Mouse (Mus musculus) embryonic facial prominence, embryonic 13.5 days (tissue): ENCODE measurements around the gene Fgf12. TPM values are rescaled to one million over a fixed set of nuclear protein-coding genes. Genes with fewer than 3 reads are reported as not detected.

Experiments
- ATAC-seq: fragments of 200-750 bp; cut with Nextera tagmentation; 2 replicates; pipeline ENCODE4 v1.8.0; 2017; ENCODE audit warnings: low read depth; ENCODE audit not compliant: insufficient number of reproducible peaks, insufficient read depth, low FRiP score, low TSS enrichment
- H3K27ac ChIP-seq: fragments of 300-500 bp; sonication (generic); 2 replicates; pipeline ENCODE4 v1.5.1; 2015; ENCODE audit warnings: moderate library complexity, mild to moderate bottlenecking, inconsistent platforms
- H3K27me3 ChIP-seq: fragments of 300-500 bp; sonication (generic); 2 replicates; pipeline ENCODE4 v1.6.1; 2015; ENCODE audit warnings: mild to moderate bottlenecking, inconsistent platforms
- H3K36me3 ChIP-seq: fragments of 300-500 bp; sonication (generic); 2 replicates; pipeline ENCODE4 v1.6.1; 2015; ENCODE audit warnings: mild to moderate bottlenecking, inconsistent platforms
- H3K4me1 ChIP-seq: fragments of 300-500 bp; sonication (generic); 2 replicates; pipeline ENCODE4 v1.6.1; 2015; ENCODE audit warnings: inconsistent platforms
- H3K4me2 ChIP-seq: fragments of 300-500 bp; sonication (generic); 2 replicates; pipeline ENCODE4 v1.6.1; 2015; ENCODE audit warnings: moderate library complexity, mild to moderate bottlenecking, inconsistent platforms
- H3K4me3 ChIP-seq: fragments of 300-500 bp; sonication (generic); 2 replicates; pipeline ENCODE4 v1.5.1; 2015; ENCODE audit warnings: mild to moderate bottlenecking, inconsistent platforms
- H3K9ac ChIP-seq: fragments of 300-500 bp; sonication (generic); 2 replicates; pipeline ENCODE4 v1.6.1; 2015; ENCODE audit warnings: mild to moderate bottlenecking, inconsistent platforms
- H3K9me3 ChIP-seq: fragments of 300-500 bp; sonication (generic); 2 replicates; pipeline ENCODE4 v1.6.1; 2016; ENCODE audit warnings: inconsistent platforms
- WGBS: fragments of 180-500 bp; shearing (Covaris S2); methylation state at CpG from one replicate; pipeline ENCODE4 v1.1.7; 2015; ENCODE audit warnings: mixed read lengths; 5-methylcytosine and 5-hydroxymethylcytosine counted together
- polyA plus RNA-seq: library from polyadenylated mRNA; unstranded; fragments of >200 nt; fragmentation: Nextera tagmentation; extraction: Ambion mirVana; gene quantifications from 2 replicates; pipeline ENCODE4 v1.2.1, GENCODE M21; 2015

Fgf12 gene
- polyA plus RNA-seq, 1 experiment from 2014 or later = 3.6 TPM

DNA sequence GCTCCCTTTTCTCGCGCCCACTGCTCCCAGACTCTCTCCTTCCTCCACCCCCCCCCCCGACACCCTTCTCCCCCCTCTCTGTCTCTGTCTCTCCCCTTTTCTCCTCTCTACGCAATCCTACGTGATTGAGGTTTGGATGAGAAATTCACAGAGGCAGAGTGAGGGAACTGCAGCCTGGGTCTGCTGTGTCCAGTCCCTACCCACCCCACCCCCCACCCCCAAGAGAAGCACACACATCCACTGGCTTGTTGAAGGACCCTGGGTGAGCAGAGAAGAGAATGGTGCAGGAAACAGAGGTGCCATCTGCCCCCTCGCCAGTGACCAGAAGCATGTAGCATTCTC is 305.8 kb downstream of the Fgf12 start:
- H3K4me3 ChIP-seq = peak overlapping the region; percentile 67
- no peak for ATAC-seq
- H3K9ac ChIP-seq = peak overlapping the region; percentile 72
- H3K27ac ChIP-seq = 0 out of 2 replicates have a peak overlapping the region, but pooled peaks have one; percentile 44
- peak overlapping the region; percentile 100 for H3K4me2 ChIP-seq
- H3K9me3 ChIP-seq = no peaks in the 10 kb centered on the region
- peaks cover 10% of the 10 kb centered on the region; the same call in 1 of the 2 replicates for H3K4me1 ChIP-seq
- H3K27me3 ChIP-seq = peaks cover 71% of the 10 kb centered on the region
- no peaks in the 10 kb centered on the region for H3K36me3 ChIP-seq
- 6% methylated on average over 6 of the region's 6 CpGs for WGBS

DNA sequence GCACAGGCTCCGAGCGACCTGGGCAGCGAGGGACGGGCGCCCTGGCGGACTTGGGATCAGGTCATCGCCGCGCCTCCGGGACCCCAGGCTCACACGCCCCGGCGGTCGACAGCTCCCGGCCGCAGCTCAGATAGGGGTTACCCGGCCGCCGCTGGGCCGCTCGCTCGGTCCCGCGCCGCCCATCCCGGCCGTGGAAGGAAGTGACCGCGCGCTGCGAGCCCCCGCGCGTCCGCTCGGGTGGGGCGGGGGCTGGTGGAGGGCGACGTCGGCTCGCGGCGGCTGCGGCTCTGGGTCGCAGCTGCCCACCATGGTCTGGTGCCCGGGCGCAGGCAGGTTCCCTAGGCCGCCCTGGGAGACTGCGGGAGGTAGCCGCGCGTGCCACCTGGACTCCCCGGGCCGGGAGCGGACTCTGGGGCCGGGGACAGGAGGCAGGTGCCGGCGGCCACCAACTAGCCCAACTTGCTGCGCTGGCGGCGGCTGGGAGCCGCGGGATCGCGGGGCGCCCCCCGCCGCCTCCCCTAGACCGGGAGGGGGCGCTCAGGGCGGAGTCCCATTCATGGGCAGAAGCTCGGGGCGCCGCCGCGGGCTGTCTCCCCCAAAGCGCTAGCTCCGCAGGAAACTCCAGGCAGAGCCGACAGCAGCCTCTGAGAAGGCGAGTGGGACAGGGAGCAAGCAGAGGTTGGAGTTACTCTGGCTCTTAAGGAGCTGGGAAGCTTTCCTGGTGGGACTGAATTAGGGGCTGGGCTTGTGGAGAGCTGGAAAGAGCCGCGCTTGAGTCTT is 306.3 kb downstream of the Fgf12 start:
- peaks cover 74% of the 10 kb centered on the region for H3K27me3 ChIP-seq
- H3K27ac ChIP-seq = peak overlapping the region; percentile 44; the same call in 1 of the 2 replicates

GRCm38 (mm10) chr16:28445800-28446333 is 307.0 kb downstream of the Fgf12 start:
- H3K4me3 ChIP-seq = peak overlapping the region; percentile 67
- H3K9me3 ChIP-seq = no peaks in the 10 kb centered on the region
- peak; percentile 49; the same call in 1 of the 2 replicates for ATAC-seq
- no peaks in the 10 kb centered on the region for H3K36me3 ChIP-seq
- peak overlapping the region; percentile 100 for H3K4me2 ChIP-seq
- H3K4me1 ChIP-seq = peaks cover 10% of the 10 kb centered on the region; the same call in 1 of the 2 replicates
- peaks cover 78% of the 10 kb centered on the region for H3K27me3 ChIP-seq
- under 1% methylated on average over 42 of the region's 42 CpGs for WGBS
- H3K27ac ChIP-seq = peak overlapping the region; percentile 44; the same call in 1 of the 2 replicates
- H3K9ac ChIP-seq = peak overlapping the region; percentile 72

More for the DNA sequence above, 306.3 kb downstream of the Fgf12 start:
- ATAC-seq = peak; percentile 65
- H3K4me1 ChIP-seq = peaks cover 10% of the 10 kb centered on the region; the same call in 1 of the 2 replicates
- WGBS = under 1% methylated on average over 82 of the region's 82 CpGs
- H3K9me3 ChIP-seq = no peaks in the 10 kb centered on the region
- H3K36me3 ChIP-seq = no peaks in the 10 kb centered on the region
- peak overlapping the region; percentile 67 for H3K4me3 ChIP-seq
- H3K9ac ChIP-seq = peak overlapping the region; percentile 72
- peak overlapping the region; percentile 100 for H3K4me2 ChIP-seq

DNA sequence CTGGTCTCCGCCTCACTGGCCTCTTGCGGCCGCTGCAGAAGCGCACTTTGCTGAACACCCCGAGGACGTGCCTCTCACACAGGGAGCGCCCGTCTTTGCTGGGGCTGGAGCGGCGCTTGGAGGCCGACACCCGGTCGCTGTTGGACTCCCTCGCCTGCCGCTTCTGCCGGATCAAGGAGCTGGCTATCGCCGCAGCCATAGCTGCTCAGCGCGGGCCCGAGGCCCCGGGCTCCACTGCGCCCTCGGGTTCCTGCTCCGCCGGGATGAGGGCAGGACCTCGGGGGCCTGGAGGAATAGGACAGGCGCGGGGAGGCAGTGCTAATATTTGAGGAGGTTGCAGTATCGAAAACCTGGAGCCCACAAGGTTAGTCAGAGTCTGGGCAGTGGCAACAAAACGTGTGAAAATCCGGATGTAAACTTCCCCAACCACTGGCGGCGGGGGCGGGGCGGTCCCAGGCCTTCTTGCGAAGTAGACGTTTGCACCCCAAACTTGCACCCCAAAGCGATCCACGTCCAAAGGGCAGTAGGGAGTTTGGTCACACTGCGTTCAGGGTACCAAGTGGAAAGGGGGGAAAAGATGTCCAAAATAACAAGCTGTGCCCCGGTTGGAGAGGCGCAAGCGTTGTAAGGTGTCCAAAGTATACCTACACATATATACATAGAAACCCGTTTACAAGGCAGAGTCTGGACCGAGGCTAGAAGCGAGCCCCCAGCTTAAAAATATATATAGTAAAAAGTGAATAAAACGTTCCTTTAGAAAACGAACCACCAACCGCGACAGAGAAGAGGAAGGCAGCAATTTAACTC is 307.7 kb downstream of the Fgf12 start:
- Histone ChIP-seq H3K27ac (no peak overlapping the region), H3K4me3 (peak overlapping the region; percentile 67), H3K36me3 (no peaks in the 10 kb centered on the region), H3K4me1 (peaks cover 10% of the 10 kb centered on the region; the same call in 1 of the 2 replicates), H3K27me3 (peaks cover 78% of the 10 kb centered on the region), H3K9me3 (no peaks in the 10 kb centered on the region), H3K4me2 (peak overlapping the region; percentile 100), H3K9ac (peak overlapping the region; percentile 72)
- WGBS = under 1% methylated on average over 51 of the region's 51 CpGs
- ATAC-seq = no peak; the same call in 1 of the 2 replicates

- H3K4me3 ChIP-seq = no peak overlapping the region
- ATAC-seq = no peak
- H3K36me3 ChIP-seq = no peaks in the 10 kb centered on the region
- H3K4me1 ChIP-seq = no peaks in the 10 kb centered on the region
- H3K9ac ChIP-seq = no peak overlapping the region
- H3K4me2 ChIP-seq = no peak overlapping the region
- WGBS = 85% methylated on average over 1 of the region's 1 CpGs
- H3K9me3 ChIP-seq = no peaks in the 10 kb centered on the region
- H3K27ac ChIP-seq = no peak overlapping the region
- no peaks in the 10 kb centered on the region; the same call in 1 of the 2 replicates for H3K27me3 ChIP-seq
These were observed 331.3 kb downstream of the Fgf12 start for GRCm38 (mm10) chr16:28421617-28422016.

GRCm38 (mm10) chr16:28419693-28420299 is 333.1 kb downstream of the Fgf12 start:
- Histone ChIP-seq H3K4me2 (no peak overlapping the region), H3K4me1 (no peaks in the 10 kb centered on the region), H3K27me3 (no peaks in the 10 kb centered on the region; the same call in 1 of the 2 replicates), H3K36me3 (no peaks in the 10 kb centered on the region), H3K4me3 (no peak overlapping the region), H3K9ac (no peak overlapping the region), H3K27ac (no peak overlapping the region), H3K9me3 (no peaks in the 10 kb centered on the region)
- no peak for ATAC-seq
- WGBS = 68% methylated on average over 3 of the region's 3 CpGs

DNA sequence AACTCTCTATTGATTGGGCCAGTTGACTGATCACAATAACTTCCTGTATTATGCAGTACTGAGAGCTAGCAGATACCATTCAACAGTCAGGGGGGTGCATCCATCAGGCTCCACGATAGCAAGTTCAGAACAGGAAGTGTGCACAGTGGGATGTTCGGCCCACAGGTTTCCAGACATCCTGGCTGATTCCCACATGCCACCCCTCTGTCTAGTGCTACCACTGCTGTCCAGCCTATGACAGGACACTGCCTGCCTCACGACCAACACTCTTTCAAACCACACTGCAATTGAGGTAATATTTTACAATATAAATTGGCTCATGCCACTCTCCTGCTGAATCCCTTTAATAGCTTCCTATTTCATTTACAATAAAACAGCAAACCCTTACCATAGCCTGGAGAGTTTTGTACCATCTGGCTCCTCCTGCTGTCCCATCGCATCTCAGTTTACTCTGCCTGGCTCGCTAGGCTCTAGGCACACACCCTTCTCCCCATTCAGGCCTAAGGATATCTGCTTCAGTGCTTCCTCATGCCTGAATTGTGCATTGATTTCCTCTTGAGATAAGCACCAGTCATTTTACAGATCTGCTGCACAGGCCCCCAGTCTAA is 341.6 kb downstream of the Fgf12 start:
- no peak overlapping the region for H3K4me2 ChIP-seq
- ATAC-seq = no peak
- H3K27ac ChIP-seq = no peak overlapping the region
- no peaks in the 10 kb centered on the region for H3K9me3 ChIP-seq
- no peaks in the 10 kb centered on the region for H3K36me3 ChIP-seq
- no peak overlapping the region for H3K4me3 ChIP-seq
- H3K4me1 ChIP-seq = no peaks in the 10 kb centered on the region
- WGBS = 70% methylated on average over 5 of the region's 5 CpGs
- H3K27me3 ChIP-seq = no peaks in the 10 kb centered on the region
- H3K9ac ChIP-seq = no peak overlapping the region

DNA sequence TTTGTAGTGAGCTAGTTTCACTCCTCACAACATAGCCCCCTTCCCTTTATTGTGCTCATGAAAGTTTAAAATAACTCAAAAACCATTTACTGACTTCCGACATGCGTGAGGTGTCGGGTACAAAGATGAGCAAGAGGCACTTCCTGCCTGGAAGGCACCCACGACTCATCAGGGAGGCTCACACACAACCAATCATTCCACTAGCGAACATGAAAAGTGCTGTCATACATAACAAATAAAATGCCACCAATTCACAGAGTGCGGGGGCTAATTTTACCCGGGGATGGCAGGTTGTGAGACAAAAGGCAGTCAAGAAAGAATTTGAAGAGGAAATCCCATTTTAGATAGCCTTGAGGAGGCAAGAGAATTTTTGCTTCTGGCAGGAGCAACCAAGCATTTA is 344.6 kb downstream of the Fgf12 start:
- no peak overlapping the region for H3K4me3 ChIP-seq
- no peaks in the 10 kb centered on the region for H3K27me3 ChIP-seq
- H3K9me3 ChIP-seq = no peaks in the 10 kb centered on the region
- ATAC-seq = no peak
- no peaks in the 10 kb centered on the region for H3K36me3 ChIP-seq
- no peak overlapping the region for H3K27ac ChIP-seq
- WGBS = 69% methylated on average over 7 of the region's 7 CpGs
- H3K4me1 ChIP-seq = no peaks in the 10 kb centered on the region
- no peak overlapping the region for H3K4me2 ChIP-seq
- H3K9ac ChIP-seq = no peak overlapping the region

DNA sequence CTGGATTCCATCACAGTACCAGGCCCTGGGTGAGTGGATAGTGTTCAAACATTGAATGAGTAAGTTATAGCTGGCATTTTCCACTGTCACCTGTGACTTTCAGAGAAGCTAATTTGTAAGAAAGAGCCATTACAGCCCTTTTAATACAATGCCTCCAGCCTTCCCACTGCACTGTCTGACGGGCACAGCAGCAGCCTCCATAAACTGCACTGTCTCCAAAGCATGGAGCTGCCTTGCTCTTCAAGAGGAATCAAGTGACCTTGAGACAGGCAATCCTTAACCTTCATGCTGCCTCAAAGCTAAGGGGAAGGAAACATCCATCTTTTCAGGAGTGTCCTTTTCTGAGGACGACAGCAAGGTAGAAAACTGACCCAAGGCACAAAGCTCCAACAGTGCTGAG is 345.0 kb downstream of the Fgf12 start:
- no peak overlapping the region for H3K4me2 ChIP-seq
- no peak overlapping the region for H3K4me3 ChIP-seq
- H3K27me3 ChIP-seq = no peaks in the 10 kb centered on the region
- no peak for ATAC-seq
- H3K4me1 ChIP-seq = no peaks in the 10 kb centered on the region
- H3K9me3 ChIP-seq = no peaks in the 10 kb centered on the region
- no peak overlapping the region for H3K27ac ChIP-seq
- H3K9ac ChIP-seq = no peak overlapping the region
- 60% methylated on average over 2 of the region's 2 CpGs for WGBS
- H3K36me3 ChIP-seq = no peaks in the 10 kb centered on the region

DNA sequence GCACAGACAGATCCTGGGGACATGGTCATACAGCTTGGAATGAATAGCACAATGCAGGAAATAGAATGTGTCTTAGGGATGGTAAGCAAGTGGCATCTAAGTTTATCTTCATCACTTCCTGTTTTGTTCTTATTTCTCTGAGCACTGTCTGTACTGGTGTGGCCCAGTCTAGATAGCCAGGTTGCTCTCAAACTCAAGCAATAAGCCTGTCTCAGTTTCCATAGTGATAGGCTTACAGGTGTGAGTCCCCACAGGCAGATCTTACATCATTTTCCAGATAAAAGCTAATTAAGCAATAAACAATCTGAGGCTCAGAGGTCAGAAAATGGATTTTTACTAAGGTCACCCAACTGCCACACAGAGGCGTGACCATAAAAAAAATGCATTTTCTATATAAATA is 348.7 kb downstream of the Fgf12 start:
- H3K4me3 ChIP-seq = no peak overlapping the region
- H3K27me3 ChIP-seq = no peaks in the 10 kb centered on the region
- 78% methylated on average over 1 of the region's 1 CpGs for WGBS
- no peak for ATAC-seq
- no peaks in the 10 kb centered on the region for H3K9me3 ChIP-seq
- H3K9ac ChIP-seq = no peak overlapping the region
- H3K36me3 ChIP-seq = no peaks in the 10 kb centered on the region
- no peak overlapping the region for H3K27ac ChIP-seq
- H3K4me1 ChIP-seq = no peaks in the 10 kb centered on the region
- H3K4me2 ChIP-seq = no peak overlapping the region

DNA sequence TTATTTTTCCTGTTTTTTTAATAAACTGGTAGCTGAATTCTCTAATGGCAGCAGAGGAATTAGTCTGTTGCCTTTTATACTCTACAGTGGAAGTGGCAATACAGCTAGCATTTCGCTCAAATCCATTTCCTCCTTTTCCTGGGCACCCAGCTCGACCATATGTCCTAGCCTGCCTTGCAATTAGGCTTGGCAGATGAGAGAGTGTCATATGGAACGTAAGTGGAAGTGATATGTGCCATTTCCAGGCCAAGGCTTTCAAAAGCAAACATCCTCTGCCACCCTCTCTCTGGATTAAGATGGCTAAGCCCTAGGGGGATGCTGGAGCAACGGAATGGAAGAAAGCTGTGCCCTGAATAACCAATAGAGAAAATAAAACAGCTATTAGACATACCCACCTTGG is 350.2 kb downstream of the Fgf12 start:
- Histone ChIP-seq H3K4me1 (no peaks in the 10 kb centered on the region), H3K4me3 (no peak overlapping the region), H3K9ac (no peak overlapping the region), H3K36me3 (no peaks in the 10 kb centered on the region), H3K9me3 (no peaks in the 10 kb centered on the region), H3K27ac (no peak overlapping the region), H3K4me2 (no peak overlapping the region), H3K27me3 (no peaks in the 10 kb centered on the region)
- ATAC-seq = no peak
- WGBS = 57% methylated on average over 4 of the region's 4 CpGs
